Mouse (Mus musculus): Measurements from ENCODE around the gene Lingo3. TPM values are rescaled to one million over a fixed set of nuclear protein-coding genes. Genes with fewer than 3 reads are reported as not detected.

Gene Lingo3
- total RNA-seq, 2 experiments from 2014 or later, result 10.9 to 11.3 TPM

GRCm38 (mm10) chr10:80791476-80792174 lies 52.2 kb downstream of the Lingo3 start:
- Histone ChIP-seq H3K27ac (peak overlapping the region; percentile 6; the same call in 1 of the 2 replicates), H3K4me3 (no peak overlapping the region)
- intact Hi-C loops (cut with DNase I), result no loop called here
- TF ChIP-seq CTCF (IDR thresholded peaks at IDR 0.05), result no peak
- no peak for DNase-seq

GRCm38 (mm10) chr10:80790761-80791404 lies 53.0 kb downstream of the Lingo3 start:
- H3K4me3 ChIP-seq, result no peak overlapping the region
- H3K27ac ChIP-seq, result no peak overlapping the region
- TF ChIP-seq CTCF (IDR thresholded peaks at IDR 0.05), result no peak
- intact Hi-C loops (cut with DNase I), result no loop called here
- DNase-seq, result no peak

GRCm38 (mm10) chr10:80787517-80787916 lies 56.3 kb downstream of the Lingo3 start:
- Histone ChIP-seq H3K4me3 (no peak overlapping the region), H3K27ac (no peak overlapping the region)
- TF ChIP-seq CTCF (IDR thresholded peaks at IDR 0.05), result no peak
- DNase-seq, result no peak
- intact Hi-C loops (cut with DNase I), result no loop called here

GRCm38 (mm10) chr10:80785963-80786362 lies 57.9 kb downstream of the Lingo3 start:
- no peak for TF ChIP-seq CTCF (IDR thresholded peaks at IDR 0.05)
- Histone ChIP-seq H3K4me3 (no peak overlapping the region), H3K27ac (peak overlapping the region; percentile 69; the same call in 1 of the 2 replicates)
- no peak for DNase-seq
- intact Hi-C loops (cut with DNase I), result no loop called here

- Histone ChIP-seq H3K4me3 (no peak overlapping the region), H3K27ac (peak overlapping the region; percentile 69)
- no peak for TF ChIP-seq CTCF (IDR thresholded peaks at IDR 0.05)
- intact Hi-C loops (cut with DNase I), result no loop called here
- peak; percentile 53 for DNase-seq
Measured at GRCm38 (mm10) chr10:80784871-80785270, 59.0 kb downstream of the Lingo3 start.

GRCm38 (mm10) chr10:80784302-80784701 lies 59.5 kb downstream of the Lingo3 start:
- intact Hi-C loops (cut with DNase I), result no loop called here
- no peak for DNase-seq
- Histone ChIP-seq H3K4me3 (no peak overlapping the region), H3K27ac (peak overlapping the region; percentile 69)
- no peak for TF ChIP-seq CTCF (IDR thresholded peaks at IDR 0.05)

Small RNA genes within 50 kb of the gene (microRNA-seq; reads per million reads assigned to microRNA genes)
- gene Mir1982, result 5.1 reads per million

Other genes with a start within 250 kb of the Lingo3 start
- 10 to 100 TPM; 17.0 to 17.5 TPM for gene Scamp4, start 241.2 kb downstream of the Lingo3 start, total RNA-seq (2021)
- under 1 TPM; 0.48 to 0.89 TPM for gene Adat3, start 241.2 kb downstream of the Lingo3 start, total RNA-seq (2021)
- under 1 TPM; 0.28 to 0.38 TPM for gene Gm49322, start 238.0 kb downstream of the Lingo3 start, total RNA-seq (2021)
- 100 to 1,000 TPM; 101 to 105 TPM for gene Csnk1g2, start 221.2 kb downstream of the Lingo3 start, total RNA-seq (2021)
- 10 to 100 TPM; 34.7 to 40.0 TPM for gene Btbd2, start 187.0 kb downstream of the Lingo3 start, total RNA-seq (2021)
- gene Mknk2, start 165.9 kb downstream of the Lingo3 start, total RNA-seq (2021), result 100 to 1,000 TPM; 253 TPM
- gene Mob3a, start 142.1 kb downstream of the Lingo3 start, total RNA-seq (2021), result 1 to 10 TPM; 4.9 to 5.5 TPM
- 1 to 10 TPM; 2.6 to 3.0 TPM for gene Izumo4, start 141.9 kb downstream of the Lingo3 start, total RNA-seq (2021)
- 10 to 100 TPM; 27.0 to 33.5 TPM for gene Ap3d1, start 101.8 kb downstream of the Lingo3 start, total RNA-seq (2021)
- gene Dot1l, start 88.8 kb downstream of the Lingo3 start, total RNA-seq (2021), result 10 to 100 TPM; 19.9 to 23.1 TPM
- 10 to 100 TPM; 28.9 to 29.1 TPM for gene Sf3a2, start 45.8 kb downstream of the Lingo3 start, total RNA-seq (2021)
- gene Plekhj1, start 45.4 kb downstream of the Lingo3 start, total RNA-seq (2021), result 10 to 100 TPM; 22.3 to 29.8 TPM
- under 1 TPM; 0.38 to 0.98 TPM for gene Amh, start 38.8 kb downstream of the Lingo3 start, total RNA-seq (2021)
- gene Jsrp1, start 30.5 kb downstream of the Lingo3 start, total RNA-seq (2021), result 100 to 1,000 TPM; 397 to 414 TPM
- 100 to 1,000 TPM; 579 to 691 TPM for gene Oaz1, start 17.4 kb downstream of the Lingo3 start, total RNA-seq (2021)
- gene Lsm7, start 11.2 kb upstream of the Lingo3 start, total RNA-seq (2021), result 10 to 100 TPM; 13.5 to 20.0 TPM
- 10 to 100 TPM; 11.3 to 18.5 TPM for gene Sppl2b, start 11.2 kb upstream of the Lingo3 start, total RNA-seq (2021)
- under 1 TPM in 1 of 2 experiments, not detected in 1; 0.08 TPM for gene Tmprss9, start 27.8 kb upstream of the Lingo3 start, total RNA-seq (2021)
- gene Timm13, start 56.9 kb upstream of the Lingo3 start, total RNA-seq (2021), result 100 to 1,000 TPM; 110 to 139 TPM
- gene Lmnb2, start 74.2 kb upstream of the Lingo3 start, total RNA-seq (2021), result 1 to 10 TPM; 1.9 to 3.0 TPM
- gene Gadd45b, start 86.0 kb upstream of the Lingo3 start, total RNA-seq (2021), result 10 to 100 TPM; 23.6 to 28.4 TPM
- 1 to 10 TPM in 1 of 2 experiments, under 1 TPM in 1; 0.66 to 1.0 TPM for gene Gng7, start 170.9 kb upstream of the Lingo3 start, total RNA-seq (2021)
- gene Diras1, start 181.6 kb upstream of the Lingo3 start, total RNA-seq (2021), result under 1 TPM in 1 of 2 experiments, not detected in 1; 0.08 TPM
- gene Slc39a3, start 193.4 kb upstream of the Lingo3 start, total RNA-seq (2021), result 10 to 100 TPM; 11.6 to 16.0 TPM
- 100 to 1,000 TPM; 100 TPM for gene Sgta, start 216.1 kb upstream of the Lingo3 start, total RNA-seq (2021)
- gene Thop1, start 226.0 kb upstream of the Lingo3 start, total RNA-seq (2021), result 10 to 100 TPM; 25.1 to 25.9 TPM